Mouse (Mus musculus) mesoderm, embryonic 11.5 days (tissue): ENCODE measurements around the gene Cdkn1b.

Experiments used
- DNase-seq: peaks from one replicate; pipeline ENCODE4 v3.0.0-alpha.2; 2012; ENCODE audit warnings: low read depth, low spot score

Cdkn1b gene

DNA sequence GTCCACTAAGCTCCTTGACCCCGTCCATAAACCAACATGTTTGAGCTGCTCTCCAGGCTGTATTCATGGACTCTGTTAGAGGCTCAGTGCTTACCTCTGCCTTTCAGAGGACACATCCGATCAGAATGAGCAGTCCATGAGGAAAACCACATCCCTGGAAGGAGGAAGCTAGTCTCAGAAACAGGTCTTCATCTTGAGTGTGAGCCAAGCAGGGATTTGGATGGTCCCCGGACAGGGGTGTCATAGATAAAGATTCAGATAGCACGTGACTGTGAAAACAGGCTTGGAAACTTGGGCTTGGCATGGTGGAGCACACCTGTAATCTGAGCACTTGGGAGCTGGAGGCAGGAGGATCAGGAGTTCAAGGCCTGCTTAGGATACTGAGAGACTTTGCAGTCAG lies 9.7 kb downstream of the Cdkn1b start:
- no peak for DNase-seq

DNA sequence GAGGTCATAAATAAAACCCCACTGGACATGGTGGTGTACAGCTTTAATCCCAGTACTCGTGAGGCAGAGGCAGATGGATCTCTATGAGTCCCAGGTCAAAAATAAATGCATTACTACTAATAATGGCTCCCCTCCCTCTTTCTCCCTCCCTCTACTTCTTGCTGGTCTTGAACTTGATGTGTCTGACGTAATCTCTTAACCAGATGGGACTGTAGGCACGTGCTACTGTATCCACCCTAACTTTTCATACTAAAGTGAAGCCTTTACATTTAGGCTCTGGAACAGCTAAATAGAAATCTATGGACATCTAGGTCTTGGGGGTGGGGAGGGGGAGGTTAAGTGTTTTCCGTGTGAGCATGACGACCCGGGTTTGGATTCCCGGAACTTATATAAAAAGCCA lies 10.2 kb downstream of the Cdkn1b start:
- no peak for DNase-seq

DNA sequence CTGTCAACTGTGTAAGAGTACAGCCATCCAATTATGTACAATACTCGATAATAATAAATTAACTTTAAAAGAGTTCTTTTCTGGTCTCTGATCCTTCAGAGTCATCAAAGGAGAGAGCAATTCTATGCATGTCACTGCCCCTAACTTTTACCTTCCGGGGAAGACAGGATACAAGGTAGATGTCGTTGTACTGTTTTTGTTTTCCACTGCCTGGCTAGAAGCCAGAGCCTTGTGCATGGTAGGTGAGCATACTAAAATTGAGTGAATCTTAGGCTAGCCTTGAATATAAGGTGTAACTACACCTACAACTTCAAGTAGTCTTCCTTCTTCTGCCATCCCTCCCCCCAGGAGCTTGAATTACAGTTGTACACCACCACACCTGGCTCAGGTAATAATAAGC lies 10.9 kb downstream of the Cdkn1b start:
- DNase-seq, result no peak

DNA sequence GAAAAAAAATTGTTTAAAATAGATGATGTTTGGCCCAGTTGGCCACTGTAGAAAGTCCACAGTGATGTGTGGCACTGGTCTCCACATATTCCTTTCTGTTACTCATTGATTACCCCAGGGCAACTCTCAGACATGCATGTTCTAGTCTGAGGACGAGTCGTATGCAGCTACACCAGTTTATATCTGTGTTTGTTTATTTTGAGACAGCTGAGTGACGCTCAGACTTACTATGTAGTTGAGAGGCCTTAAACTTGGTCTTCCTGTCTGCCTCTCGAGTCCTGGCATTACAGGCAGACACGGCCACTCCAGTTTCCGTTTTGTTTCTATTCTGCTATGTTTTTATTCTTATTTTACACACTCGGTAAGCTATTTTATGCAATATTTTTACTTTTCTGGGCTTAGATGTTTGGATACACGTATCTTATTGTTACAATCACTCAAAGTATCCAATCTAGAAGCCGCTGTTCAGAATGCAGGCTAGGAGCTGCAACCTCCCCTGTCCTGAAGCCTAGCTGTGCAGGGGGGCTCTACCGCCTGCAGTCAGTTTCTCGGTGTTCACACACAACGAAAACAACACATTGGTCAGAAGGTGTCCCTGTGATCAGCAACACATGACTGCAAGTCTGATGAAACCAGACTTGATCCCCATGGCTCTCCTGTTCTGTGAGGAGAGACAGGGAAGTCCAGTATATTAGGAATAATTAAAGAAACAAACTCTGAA lies 12.4 kb downstream of the Cdkn1b start:
- no peak for DNase-seq

DNA sequence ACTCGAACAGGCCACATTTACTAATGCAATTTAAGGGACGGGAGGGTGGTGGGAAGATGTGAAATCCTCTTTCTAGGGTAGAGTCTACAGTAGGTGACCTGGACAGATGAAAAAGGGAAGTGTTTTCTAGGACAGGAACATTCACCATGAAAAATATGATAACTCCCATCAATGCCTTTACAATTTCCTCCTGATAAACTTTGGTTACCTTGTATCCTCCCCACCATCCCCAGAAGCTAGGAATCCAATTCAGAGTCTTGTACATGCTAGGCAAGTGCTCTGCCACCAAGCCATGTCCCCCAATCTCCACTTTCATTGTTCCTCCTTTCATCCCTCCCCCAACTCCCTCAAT lies 13.0 kb downstream of the Cdkn1b start:
- no peak for DNase-seq

DNA sequence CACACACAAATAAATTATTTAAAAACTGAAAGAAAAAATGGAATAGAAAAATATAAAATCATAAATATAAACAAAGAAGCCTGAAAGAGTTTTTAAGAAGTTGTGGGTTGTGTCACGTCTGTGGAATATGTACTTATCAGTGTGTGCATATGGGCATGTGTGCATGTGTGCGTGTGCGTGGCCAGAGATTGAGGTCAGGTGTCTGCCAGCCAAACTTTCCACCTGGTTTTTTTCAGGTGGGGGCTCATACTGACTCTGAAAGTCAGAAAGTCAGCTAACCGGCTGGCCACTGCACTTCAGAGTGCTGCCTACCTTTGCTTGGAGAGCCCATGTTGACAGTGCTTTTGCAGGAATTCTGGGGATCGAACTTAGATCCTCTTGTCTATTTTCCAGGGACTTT lies 14.1 kb downstream of the Cdkn1b start:
- DNase-seq, result no peak

DNA sequence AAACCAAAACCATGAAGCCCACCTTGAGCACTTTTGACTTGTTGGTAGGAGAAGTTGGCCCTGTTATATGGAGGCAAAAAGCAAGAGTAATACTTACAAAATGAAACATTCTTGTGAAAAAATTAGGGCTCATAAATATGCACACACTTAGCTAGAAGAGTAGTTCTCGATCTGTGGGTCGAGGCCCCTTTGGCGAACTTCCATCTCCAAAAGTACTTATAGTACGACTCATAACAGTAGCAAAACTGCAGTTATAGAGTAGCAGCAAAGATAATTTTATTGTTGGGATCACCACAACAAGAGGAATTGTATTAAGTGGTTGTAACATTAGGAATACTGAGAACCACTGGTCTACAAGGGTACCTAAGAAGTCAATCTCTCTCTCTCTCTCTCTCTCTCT lies 19.6 kb downstream of the Cdkn1b start:
- DNase-seq, result no peak

DNA sequence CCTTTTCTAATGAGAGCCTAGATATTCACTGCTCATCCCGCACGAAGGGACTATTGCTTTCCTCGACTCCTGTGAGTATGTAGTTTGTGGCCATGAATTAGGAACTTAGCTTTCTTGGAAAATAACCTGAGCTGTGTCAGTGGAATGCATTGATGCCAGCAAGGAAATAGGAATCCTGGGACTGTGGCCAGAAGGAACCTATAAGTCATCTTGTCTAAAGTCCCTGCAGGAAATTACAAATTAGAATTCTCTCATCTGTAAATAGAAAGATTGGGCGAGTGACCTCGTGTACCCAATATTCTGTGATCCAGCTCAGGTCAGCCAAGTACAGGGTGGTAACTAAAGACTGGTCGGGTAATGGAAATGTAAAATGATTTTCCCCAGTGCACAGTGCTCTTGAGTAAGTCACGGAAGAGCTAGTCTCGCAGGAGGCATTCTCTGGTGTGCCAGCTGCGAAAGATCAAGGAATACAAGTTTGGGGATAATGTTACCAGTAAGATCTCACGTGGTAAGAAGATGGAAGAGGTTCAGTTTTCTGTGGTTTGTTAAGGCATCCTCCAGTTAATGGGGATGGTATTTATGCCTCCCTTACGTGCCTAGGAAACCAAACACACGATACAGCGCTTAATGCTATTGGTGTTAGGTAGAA lies 23.7 kb downstream of the Cdkn1b start:
- no peak for DNase-seq

DNA sequence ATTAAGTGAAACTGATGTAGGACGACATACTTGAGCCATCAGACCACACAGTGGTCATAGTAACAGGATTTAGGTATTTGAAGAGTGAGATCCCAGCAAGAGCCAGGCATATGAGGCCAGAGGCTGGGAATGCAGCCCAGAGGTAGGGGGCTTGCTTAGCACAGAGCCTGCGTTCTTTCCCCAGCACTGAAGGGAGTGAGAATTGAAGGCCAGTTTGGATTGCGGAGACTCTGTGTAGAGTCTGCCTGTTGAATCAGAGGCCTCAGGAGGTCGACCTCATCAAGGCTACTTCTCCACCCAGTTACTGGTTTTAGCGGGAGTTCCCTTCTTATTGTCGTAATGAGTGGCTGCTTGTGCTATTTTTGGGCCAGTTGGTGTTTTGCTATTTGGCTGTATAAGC lies 25.9 kb downstream of the Cdkn1b start:
- DNase-seq, result no peak

DNA sequence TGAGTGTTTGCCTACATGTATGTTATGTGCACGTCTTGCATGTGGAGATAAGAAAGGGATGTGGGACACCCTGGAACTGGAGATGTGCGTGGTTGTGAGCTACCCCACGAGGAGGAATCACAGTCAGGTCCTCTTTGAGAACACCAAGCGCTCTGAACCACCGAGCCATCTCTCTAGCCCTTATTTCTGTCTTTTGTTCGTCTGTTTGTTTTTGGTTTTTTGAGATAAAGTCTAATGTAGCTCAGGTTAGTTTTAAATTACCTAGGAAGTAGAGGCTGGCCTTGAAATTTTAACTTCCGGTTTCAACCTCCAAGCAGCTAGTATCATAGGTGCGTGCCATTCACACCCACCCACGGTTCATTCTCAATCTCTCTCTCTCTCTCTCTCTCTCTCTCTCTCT lies 26.7 kb downstream of the Cdkn1b start:
- DNase-seq, result no peak

DNA sequence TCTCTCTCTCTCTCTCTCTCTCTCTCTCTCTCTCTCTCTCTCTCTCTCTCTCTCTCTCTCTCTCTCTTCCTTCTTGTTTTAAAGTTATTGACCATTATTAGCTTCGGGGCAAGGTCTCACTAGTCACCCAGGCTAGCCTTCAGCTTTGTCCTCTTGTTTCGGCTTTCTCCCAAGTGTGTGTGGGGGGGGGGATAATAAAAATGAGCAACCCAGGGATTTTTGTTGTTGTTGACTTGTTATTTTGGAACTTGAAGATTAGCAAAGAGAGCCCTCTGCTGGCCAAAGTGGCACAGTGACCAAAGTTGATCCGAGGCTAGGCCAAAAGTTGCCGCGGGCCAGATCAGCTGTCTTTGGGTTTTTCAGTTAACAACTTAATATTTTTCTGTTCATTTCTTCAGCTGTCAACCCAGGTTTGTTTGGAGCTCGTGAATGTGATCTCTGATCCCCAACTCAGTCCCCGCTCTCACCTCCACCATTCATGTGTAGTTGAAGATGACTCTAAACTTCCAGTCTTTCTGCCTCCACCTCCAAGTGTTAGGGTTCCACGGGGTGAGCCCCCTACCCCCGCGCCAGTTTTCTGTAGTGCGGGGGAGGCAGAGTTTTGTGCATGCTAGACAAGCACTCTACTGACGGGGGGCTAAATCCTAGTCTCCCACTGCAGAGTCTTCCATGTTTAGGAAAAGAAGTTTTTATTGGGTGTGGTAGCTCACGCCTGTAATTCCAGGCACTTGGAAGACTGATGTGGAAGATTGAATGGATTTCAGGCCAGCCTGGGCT lies 27.3 kb downstream of the Cdkn1b start:
- peak; percentile 57 for DNase-seq

DNA sequence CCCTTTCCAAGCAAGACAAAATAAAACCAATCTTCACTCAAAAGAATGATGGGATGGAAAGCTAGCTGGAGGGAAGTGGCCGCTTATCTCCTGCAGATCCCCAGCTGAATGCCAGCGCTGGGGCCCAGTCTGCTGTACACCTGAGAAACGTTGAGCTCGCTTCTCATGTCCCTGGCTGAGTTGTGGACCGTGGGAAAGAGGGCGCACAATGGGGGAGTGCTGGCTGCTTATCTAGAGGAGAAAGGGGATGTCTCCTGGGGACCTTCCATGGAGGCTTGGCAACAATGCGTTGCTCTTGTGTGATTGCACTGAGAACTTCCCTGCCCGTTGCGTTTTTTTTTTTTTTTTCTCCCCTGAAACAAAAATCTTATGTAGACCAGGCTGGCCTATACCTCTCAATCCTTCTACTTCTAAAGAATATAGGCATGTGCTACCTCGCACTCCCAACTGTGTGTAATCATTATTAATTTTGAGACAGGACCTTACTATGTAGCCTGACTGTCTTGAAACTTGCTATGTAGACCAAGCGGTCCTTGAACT lies 28.4 kb downstream of the Cdkn1b start:
- DNase-seq, result no peak

DNA sequence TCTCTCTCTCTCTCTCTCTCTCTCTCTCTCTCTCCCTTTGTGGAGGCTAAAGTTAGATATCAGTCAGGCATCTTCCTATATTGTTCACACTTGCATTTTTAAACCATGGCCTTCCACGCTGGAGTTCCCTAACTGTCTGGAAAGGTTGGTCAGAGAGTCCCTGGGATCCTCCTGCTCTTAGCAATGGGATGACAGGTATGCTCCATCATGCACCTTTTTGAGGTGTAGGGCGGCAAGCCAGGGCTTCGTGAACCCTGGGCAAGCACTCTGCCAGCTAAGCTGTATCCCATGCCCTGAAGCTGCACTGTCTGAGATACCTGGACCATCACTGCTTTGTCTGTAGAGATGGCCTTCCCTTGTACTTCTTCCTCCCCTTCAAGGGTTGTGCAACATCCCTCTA lies 29.0 kb downstream of the Cdkn1b start:
- DNase-seq, result no peak

DNA sequence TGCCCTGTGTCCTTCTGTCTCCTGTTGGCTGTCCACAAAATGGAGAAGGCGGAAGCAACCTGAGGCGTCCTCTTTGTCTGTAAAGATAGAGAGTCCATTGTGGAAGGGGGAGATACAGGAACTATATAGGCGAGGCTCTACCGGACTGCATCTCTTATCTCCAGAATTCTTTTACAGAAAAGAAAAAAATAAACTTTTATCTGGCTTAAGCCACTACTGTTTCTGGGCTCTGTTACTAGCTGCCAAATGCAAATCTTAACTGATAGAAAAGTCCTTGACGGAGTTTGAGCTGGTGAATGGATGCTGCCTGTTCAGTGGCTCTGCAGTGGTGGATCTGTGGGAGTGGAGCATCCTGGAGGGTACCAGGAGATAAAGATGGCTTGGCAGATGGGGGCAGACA lies 31.2 kb downstream of the Cdkn1b start:
- DNase-seq, result no peak

DNA sequence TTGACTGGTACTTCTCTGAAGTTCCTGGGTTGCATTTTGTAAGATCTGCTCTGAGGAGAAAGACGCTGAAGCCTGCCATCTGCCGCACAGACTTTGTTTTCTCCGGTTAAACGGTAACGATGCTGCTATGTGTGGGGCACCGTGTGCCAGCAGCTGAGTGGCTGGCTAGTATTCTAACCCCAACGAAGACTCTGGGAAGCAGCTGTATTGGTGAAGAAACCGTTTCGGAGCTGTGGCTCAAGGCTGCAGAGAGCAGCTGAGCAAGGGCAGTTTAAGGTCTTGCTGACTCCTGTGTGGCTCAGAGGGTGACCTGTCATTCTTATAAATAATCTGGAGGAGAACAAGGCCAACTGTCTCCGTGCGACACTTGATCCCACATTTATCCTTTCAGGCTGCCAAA lies 33.8 kb downstream of the Cdkn1b start:
- peak; percentile 41 for DNase-seq

DNA sequence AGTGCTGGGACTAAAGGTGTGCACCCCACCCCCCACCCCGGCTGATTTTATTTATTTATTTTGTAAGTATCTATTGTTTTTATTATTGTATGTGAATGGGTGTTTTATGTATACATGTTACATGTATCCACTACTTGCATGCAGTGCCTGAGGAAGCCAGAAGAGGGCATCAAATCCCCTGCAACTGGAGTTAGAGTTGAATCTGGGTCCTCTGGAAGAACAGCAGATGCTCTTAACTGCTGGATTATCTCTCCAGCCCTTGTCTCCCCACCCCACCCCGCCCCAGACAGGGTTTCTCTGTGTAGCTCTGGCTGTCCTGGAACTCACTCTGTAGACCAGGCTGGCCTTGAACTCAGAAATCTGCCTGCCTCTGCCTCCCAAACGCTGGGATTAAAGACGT lies 36.2 kb downstream of the Cdkn1b start:
- DNase-seq, result no peak

DNA sequence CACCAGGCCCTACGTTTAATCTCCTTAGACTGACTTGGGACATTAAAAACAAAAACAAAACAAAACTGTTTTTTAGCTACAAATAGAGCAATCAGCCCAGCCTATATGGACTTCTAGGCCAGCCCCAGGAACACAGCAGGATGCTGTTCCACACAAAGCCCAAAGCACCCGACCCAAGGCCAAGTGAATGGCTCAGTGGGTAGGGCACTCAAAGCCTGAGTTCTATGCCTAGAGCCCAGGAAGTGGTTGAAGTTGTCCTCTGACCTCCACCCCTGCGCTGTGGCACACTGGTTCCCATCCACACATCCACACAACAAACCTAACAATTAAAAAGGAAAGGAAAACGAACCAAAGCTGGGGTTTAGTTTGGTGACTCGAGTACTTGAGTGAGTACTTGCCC lies 41.1 kb downstream of the Cdkn1b start:
- no peak for DNase-seq

DNA sequence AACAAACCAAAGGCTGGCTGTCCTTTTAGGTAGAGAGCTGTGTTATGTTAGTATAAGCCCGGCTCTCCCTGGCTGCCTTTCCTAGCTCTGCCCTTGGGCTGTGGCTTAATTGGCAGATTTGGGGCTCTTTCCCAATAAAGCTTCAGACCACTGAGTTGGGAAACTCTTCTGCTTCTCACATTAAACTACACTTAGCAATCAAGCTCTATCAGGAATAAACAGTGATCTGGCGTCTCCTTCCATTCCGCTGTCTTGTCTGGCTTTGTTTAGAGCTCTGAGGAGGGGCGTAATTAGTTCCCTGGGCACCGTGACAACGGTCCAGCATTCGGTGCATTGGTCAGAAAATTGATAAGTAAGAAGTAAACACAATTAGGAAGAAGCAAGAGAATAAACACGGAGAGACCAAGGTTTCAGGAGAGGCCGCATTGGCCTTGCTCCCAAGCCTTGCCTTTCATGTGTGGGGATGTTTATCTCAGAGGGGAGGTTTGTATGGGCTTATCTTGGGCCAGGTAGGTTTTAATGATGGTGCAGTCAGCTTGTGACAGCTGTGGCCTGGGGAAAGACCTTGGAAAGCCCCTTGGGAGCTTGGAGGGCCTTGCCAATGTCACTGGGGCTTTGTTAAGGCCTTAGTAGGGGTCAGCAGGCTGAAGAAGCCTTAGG lies 41.8 kb downstream of the Cdkn1b start:
- DNase-seq, result no peak

DNA sequence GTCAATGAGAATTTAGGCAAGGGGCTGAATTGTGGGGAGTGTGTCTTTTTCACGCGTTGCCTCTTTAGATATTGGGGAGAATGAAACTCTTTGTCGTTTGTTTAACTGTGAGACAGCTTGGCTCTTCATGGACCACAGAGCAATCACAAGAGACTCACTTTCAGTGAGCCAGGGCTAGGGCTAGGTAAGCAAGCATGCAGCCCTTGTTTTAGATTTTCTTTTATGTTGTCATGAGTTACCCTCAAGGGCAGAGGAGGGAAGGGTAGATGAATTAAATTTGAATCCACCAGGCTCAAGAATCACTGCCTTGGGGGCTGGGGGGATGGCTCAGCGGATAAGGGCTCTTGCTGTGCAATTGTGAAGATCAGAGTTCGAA lies 42.3 kb downstream of the Cdkn1b start:
- no peak for DNase-seq

DNA sequence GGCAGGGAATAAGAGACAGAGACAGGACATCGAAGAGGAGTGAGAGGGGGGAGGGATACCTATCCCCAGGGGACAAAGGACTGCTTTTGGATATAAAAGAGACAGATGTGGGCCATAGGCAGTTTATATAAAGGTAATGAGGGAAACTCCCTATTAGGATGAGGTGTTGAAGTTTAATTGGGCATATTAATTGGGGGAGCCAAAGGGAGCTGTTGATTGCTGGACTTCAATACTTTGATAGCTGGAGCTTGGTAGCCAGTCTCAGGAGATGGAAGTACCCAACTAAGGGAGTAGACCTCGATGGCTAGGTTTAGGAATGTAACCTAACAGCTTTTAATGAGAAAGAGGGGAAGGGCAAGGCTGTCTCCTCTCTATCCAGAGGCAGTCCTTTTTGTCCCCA lies 43.7 kb downstream of the Cdkn1b start:
- DNase-seq, result no peak

DNA sequence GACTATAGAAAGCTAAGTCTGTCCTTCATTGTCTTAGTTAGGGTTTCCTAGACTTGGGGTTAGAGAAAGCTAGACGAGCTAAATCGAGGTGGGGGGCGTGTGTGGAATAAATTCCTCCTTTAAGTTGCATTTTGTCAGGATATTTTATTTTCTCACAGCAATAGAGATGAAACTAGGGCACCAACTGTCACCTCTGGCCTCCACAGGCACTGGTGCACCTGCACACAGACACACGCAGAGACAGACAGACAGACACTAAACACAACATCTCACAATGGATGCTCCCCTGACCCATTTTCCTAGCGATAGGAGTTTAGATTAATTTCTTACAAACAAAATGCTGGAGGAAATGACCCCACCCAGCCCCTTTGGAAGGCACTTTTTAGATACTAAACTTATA lies 46.5 kb downstream of the Cdkn1b start:
- no peak for DNase-seq

DNA sequence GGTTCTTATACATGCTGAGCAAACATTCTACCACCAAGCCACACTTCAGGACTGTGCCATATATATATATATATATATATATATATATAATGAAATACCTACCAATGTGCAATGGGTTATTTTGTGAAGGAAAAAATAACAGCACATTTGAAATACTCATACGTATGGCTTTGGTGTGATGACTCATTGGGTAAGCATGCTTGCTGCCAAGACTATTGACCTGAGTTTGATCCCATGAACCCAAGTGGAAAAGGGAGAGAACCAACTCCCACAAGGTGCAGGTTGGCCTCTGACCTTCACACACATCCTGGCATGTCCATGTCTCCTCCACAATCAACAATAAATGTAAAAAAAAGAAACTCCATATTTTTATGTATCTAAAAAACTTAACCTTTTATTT lies 48.1 kb downstream of the Cdkn1b start:
- no peak for DNase-seq
